Mouse (Mus musculus) lung, postnatal 0 days (tissue): ENCODE data around the gene Ube4a. TPM values are rescaled to one million over a fixed set of nuclear protein-coding genes. Genes with fewer than 3 reads are reported as not detected.

ENCODE experiments used
- ATAC-seq: fragments of 200-750 bp; cut with Nextera tagmentation; 2 replicates; pipeline ENCODE4 v1.8.0; 2017; ENCODE audit warnings: moderate library complexity
- DNase-seq: peaks from one replicate; pipeline ENCODE4 v3.0.0-alpha.2; 2016; ENCODE audit warnings: low spot score
- H3K27ac ChIP-seq: fragments of 300-500 bp; sonication (generic); 2 replicates; pipeline ENCODE4 v1.5.1; 2014; ENCODE audit warnings: antibody characterized with exemption, mild to moderate bottlenecking, low read length, mixed read lengths
- H3K27me3 ChIP-seq: fragments of 300-500 bp; sonication (generic); replicated peaks from 2 replicates; pipeline ENCODE4 v1.6.1; 2014; ENCODE audit warnings: low read length, mixed read lengths; ENCODE audit not compliant: insufficient read depth
- H3K36me3 ChIP-seq: fragments of 300-500 bp; sonication (generic); 2 replicates; pipeline ENCODE4 v1.6.1; 2014; ENCODE audit warnings: low read length, mixed read lengths; ENCODE audit not compliant: insufficient read depth
- H3K4me1 ChIP-seq: fragments of 300-500 bp; sonication (generic); 2 replicates; pipeline ENCODE4 v1.6.1; 2014; ENCODE audit warnings: antibody characterized with exemption, low read depth, low read length, mixed read lengths; ENCODE audit not compliant: insufficient read depth
- H3K4me2 ChIP-seq: fragments of 300-500 bp; sonication (generic); replicated peaks from 2 replicates; pipeline ENCODE4 v1.6.1; 2014; ENCODE audit warnings: low read depth, mild to moderate bottlenecking, low read length, moderate library complexity, mixed read lengths
- H3K4me3 ChIP-seq: fragments of 300-500 bp; sonication (generic); 2 replicates; pipeline ENCODE4 v1.5.1; 2014; ENCODE audit warnings: low read depth, low read length
- H3K9ac ChIP-seq: fragments of 300-500 bp; sonication (generic); replicated peaks from 2 replicates; pipeline ENCODE4 v1.6.1; 2014; ENCODE audit warnings: low read depth, mild to moderate bottlenecking
- H3K9me3 ChIP-seq: fragments of 300-500 bp; sonication (generic); 2 replicates; pipeline ENCODE4 v1.6.1; 2016; ENCODE audit warnings: low read length, mixed read lengths
- CTCF ChIP-seq: IDR thresholded peaks from 2 replicates; pipeline ENCODE4 v1.5.1; 2016; ENCODE audit warnings: antibody characterized with exemption, mild to moderate bottlenecking
- EP300 ChIP-seq: IDR thresholded peaks from 2 replicates; pipeline ENCODE4 v1.6.1; 2016; ENCODE audit warnings: antibody characterized with exemption, mild to moderate bottlenecking, control low read depth
- WGBS: fragments of 180-500 bp; shearing (Covaris S2); extraction: QIAGEN DNeasy Blood & Tissue Kit; methylation state at CpG from one replicate; pipeline ENCODE4 v1.1.7; 2014; 5-methylcytosine and 5-hydroxymethylcytosine counted together
- polyA plus RNA-seq: library from polyadenylated mRNA; unstranded; fragments of >200 nt; fragmentation: Nextera tagmentation; extraction: Ambion mirVana; gene quantifications from 2 replicates; pipeline ENCODE4 v1.2.1, GENCODE M21; 2015

The Ube4a gene
- polyA plus RNA-seq, 1 experiment from 2014 or later: 12.9 TPM

DNA sequence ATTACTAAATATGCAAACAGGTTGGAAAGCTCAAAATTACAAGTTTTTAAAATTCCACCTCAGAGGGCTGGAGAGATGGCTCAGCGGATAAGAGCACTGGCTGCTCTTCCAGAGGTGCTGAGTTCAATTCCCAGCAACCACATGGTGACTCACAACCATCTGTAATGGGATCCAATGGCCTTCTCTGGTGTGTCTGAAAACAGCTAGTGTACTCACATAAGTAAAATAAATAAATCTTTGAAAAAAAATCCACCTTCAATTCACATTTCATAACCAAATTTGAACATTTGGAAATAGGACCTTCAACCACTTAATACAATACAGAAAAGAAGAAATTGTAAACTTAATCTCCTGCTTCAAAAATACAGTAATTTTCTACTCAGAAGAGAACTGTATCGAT, 45.8 kb downstream of the Ube4a start:
- Histone ChIP-seq H3K27ac (peak overlapping the region; percentile 88; the same call in 1 of the 2 replicates), H3K27me3 (no peaks in the 10 kb centered on the region), H3K36me3 (no peaks in the 10 kb centered on the region), H3K4me3 (peak overlapping the region; percentile 92), H3K9ac (peak overlapping the region; percentile 92), H3K4me1 (no peaks in the 10 kb centered on the region; the same call in 1 of the 2 replicates), H3K4me2 (peak overlapping the region; percentile 62), H3K9me3 (no peaks in the 10 kb centered on the region)
- 30% methylated on average over 2 of the region's 2 CpGs for WGBS
- ATAC-seq (no peak), DNase-seq (no peak)
- TF ChIP-seq EP300: no peak
- no peak for TF ChIP-seq CTCF

DNA sequence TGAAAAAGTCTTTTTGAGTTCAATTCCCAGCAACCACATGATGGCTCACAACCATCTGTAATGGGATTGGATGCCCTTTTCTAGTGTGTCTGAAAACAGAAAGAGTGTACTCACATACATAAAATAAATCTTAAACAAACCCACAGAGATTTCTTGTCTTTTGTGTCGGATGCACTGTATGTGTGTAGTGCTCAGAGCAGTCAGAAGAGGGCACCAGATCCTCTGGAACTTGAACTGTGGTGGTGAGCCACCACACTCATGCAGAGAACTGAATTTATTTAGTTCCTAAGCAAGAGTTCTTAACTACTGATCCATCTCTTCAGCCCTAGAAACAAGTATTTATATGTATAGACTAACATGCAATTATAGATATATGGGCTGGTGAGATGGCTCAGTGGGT, 49.2 kb downstream of the Ube4a start:
- H3K27ac ChIP-seq: no peak overlapping the region
- no peak for TF ChIP-seq EP300
- peak; percentile 72 for TF ChIP-seq CTCF
- 61% methylated on average over 1 of the region's 1 CpGs for WGBS
- H3K4me1 ChIP-seq: no peaks in the 10 kb centered on the region; the same call in 1 of the 2 replicates
- no peaks in the 10 kb centered on the region for H3K27me3 ChIP-seq
- H3K9me3 ChIP-seq: no peaks in the 10 kb centered on the region
- DNase-seq: peak; percentile 72
- no peak overlapping the region for H3K4me2 ChIP-seq
- no peak overlapping the region for H3K9ac ChIP-seq
- no peak overlapping the region for H3K4me3 ChIP-seq
- ATAC-seq: no peak
- H3K36me3 ChIP-seq: peaks cover 16% of the 10 kb centered on the region; the same call in 1 of the 2 replicates

DNA sequence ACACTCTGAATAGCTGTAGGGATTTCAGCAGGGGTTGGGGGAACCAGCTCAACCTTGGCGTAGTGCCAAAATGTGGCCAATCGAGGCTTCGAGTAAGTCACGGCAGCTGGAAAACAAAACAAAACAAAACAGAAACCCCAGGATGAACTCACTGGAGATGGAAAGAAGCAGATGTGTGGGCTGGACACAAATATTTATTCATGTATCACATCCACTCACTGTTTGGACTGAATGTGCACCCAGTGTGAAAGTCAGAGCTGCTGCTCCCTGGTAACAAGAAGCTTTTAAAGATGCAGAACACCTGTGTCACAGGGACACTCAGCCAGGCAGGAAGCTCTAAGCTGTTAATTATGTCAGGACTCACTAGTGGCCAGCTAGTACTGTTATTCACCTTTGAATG, 50.7 kb downstream of the Ube4a start:
- peak; percentile 17; the same call in 1 of the 2 replicates for ATAC-seq
- H3K27me3 ChIP-seq: no peaks in the 10 kb centered on the region
- no peak overlapping the region for H3K27ac ChIP-seq
- H3K4me2 ChIP-seq: no peak overlapping the region
- H3K4me1 ChIP-seq: no peaks in the 10 kb centered on the region; the same call in 1 of the 2 replicates
- 18% methylated on average over 4 of the region's 4 CpGs for WGBS
- no peaks in the 10 kb centered on the region for H3K9me3 ChIP-seq
- H3K4me3 ChIP-seq: no peak overlapping the region
- peaks cover 24% of the 10 kb centered on the region; the same call in 1 of the 2 replicates for H3K36me3 ChIP-seq
- peak; percentile 17 for DNase-seq
- no peak overlapping the region for H3K9ac ChIP-seq
- no peak for TF ChIP-seq CTCF
- TF ChIP-seq EP300: no peak

DNA sequence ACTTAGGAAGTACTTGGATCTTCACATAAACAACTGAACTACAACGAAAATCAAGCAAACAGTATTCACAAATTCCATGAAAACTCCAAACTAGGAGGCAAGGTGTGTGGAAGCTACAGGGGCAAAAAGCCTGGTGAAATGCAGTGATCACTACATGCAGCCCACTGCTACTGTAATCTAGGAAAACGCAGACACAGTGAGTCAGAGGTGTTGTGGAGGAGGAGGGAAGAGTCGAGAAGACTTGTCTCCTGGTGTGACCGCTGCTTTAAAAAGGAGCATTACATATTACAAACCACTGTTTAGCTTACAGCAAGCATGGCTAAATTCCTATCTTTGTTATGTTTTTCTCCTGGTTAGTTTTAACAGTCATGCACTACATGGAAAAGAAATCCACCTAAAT, 54.0 kb downstream of the Ube4a start:
- WGBS: 93% methylated on average over 4 of the region's 4 CpGs

DNA sequence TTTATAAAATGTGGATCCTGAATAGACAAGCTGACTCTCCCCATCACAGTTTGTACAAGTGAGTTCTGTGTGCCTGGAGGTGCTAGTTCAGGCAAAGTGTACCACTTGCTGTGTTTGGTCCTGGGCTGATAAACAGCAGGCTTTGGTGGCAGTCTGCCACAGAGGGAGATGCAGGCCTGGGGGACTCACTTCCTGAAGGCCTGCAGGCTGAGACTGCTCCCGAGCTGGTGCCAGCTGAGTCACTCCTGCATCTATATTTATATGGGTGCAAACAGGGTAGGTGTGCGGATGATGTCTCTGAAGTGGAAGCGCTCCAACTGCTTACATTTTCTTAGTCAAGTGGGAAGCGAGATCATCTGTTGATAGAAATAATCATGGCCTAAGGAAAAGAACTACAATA, 59.8 kb downstream of the Ube4a start:
- Histone ChIP-seq H3K27me3 (no peaks in the 10 kb centered on the region), H3K36me3 (peaks cover 3% of the 10 kb centered on the region; the same call in 1 of the 2 replicates), H3K27ac (no peak overlapping the region), H3K4me3 (no peak overlapping the region), H3K9me3 (no peaks in the 10 kb centered on the region), H3K4me1 (no peaks in the 10 kb centered on the region), H3K9ac (no peak overlapping the region), H3K4me2 (no peak overlapping the region)
- 36% methylated on average over 4 of the region's 4 CpGs for WGBS
- no peak for DNase-seq
- ATAC-seq: peak; percentile 62; the same call in 1 of the 2 replicates
- TF ChIP-seq CTCF: no peak
- TF ChIP-seq EP300: no peak

More for the DNA sequence above, 54.0 kb downstream of the Ube4a start:
- Histone ChIP-seq H3K36me3 (peaks cover 24% of the 10 kb centered on the region; the same call in 1 of the 2 replicates), H3K4me3 (no peak overlapping the region), H3K27me3 (no peaks in the 10 kb centered on the region), H3K4me1 (no peaks in the 10 kb centered on the region; the same call in 1 of the 2 replicates), H3K4me2 (no peak overlapping the region), H3K27ac (no peak overlapping the region), H3K9ac (no peak overlapping the region), H3K9me3 (no peaks in the 10 kb centered on the region)
- DNase-seq (no peak), ATAC-seq (no peak)
- no peak for TF ChIP-seq CTCF
- TF ChIP-seq EP300: no peak

DNA sequence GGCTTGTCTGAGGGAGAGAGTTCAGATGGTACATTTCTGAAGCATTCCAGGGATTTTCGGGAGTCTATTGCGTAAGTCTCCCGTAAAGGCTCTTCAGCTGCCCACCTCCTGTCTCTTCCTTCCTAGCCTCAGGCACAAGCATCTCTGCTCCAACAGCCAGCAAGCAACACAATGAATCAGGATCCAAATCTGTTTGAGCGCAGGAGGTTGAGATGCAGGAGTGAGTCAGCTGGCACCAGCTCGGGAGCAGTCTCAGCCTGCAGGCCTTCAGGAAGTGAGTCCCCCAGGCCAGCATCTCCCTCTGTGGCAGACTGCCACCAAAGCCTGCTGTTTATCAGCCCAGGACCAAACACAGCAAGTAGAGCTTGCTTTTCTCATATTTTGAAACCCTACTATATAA, 60.4 kb downstream of the Ube4a start:
- Histone ChIP-seq H3K4me1 (no peaks in the 10 kb centered on the region), H3K36me3 (no peaks in the 10 kb centered on the region), H3K9me3 (no peaks in the 10 kb centered on the region), H3K27me3 (no peaks in the 10 kb centered on the region), H3K27ac (no peak overlapping the region), H3K4me2 (no peak overlapping the region), H3K4me3 (no peak overlapping the region), H3K9ac (no peak overlapping the region)
- ATAC-seq (peak; percentile 61), DNase-seq (peak; percentile 40)
- TF ChIP-seq CTCF: no peak
- 43% methylated on average over 5 of the region's 5 CpGs for WGBS

DNA sequence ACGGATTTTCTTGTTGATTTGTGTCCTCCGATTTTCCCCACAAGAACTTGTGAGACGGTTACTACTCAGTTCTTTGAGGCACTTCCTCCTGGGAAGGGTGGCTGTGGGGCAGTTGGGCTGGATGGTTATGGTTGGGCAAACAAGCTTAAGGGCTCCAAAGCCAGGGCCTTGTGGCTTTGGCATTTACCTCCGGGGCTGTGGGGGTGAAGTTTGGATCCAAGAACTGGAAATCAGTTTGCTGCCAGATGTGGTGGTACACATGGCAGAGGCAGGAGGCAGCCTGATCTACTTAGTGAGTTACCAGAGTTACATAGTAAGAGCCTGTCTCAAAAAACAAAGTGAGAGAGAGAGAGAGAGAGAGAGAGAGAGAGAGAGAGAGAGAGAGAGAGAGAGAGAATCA, 61.5 kb downstream of the Ube4a start:
- no peaks in the 10 kb centered on the region for H3K36me3 ChIP-seq
- WGBS: 79% methylated on average over 4 of the region's 4 CpGs
- no peak for TF ChIP-seq CTCF
- no peak for TF ChIP-seq EP300
- H3K4me3 ChIP-seq: no peak overlapping the region
- no peaks in the 10 kb centered on the region for H3K9me3 ChIP-seq
- no peaks in the 10 kb centered on the region for H3K4me1 ChIP-seq
- no peak overlapping the region for H3K4me2 ChIP-seq
- ATAC-seq: no peak
- no peak overlapping the region for H3K27ac ChIP-seq
- DNase-seq: no peak
- H3K27me3 ChIP-seq: no peaks in the 10 kb centered on the region
- no peak overlapping the region for H3K9ac ChIP-seq
